Mouse (Mus musculus): ENCODE data around the gene Plpp7. TPM values are rescaled to one million over a fixed set of nuclear protein-coding genes. Genes with fewer than 3 reads are reported as not detected.

The Plpp7 gene
- polyA plus RNA-seq, 1 experiment from 2014 or later: 2.1 TPM

- H3K4me2 ChIP-seq (ENCODE audit: low read depth, low read length): no peak overlapping the region
- H3K27me3 ChIP-seq (ENCODE audit: control insufficient read depth, insufficient read depth, low read depth, low read length): peaks cover 26% of the 10 kb centered on the region
- 68% methylated on average over 4 of the region's 4 CpGs for WGBS (ENCODE audit: insufficient replicate concordance)
Observed at GRCm38 (mm10) chr2:32087606-32088005, 7.7 kb upstream of the Plpp7 start.

GRCm38 (mm10) chr2:32088372-32088981 is 6.9 kb upstream of the Plpp7 start:
- H3K9ac ChIP-seq (ENCODE audit: low read depth, low read length): no peak overlapping the region
- no peak overlapping the region for H3K4me3 ChIP-seq (ENCODE audit: low read depth, low read length)

More at GRCm38 (mm10) chr2:32087606-32088005, 7.7 kb upstream of the Plpp7 start:
- H3K9ac ChIP-seq (ENCODE audit: low read depth, low read length): no peak overlapping the region
- no peak overlapping the region for H3K4me3 ChIP-seq (ENCODE audit: low read depth, low read length)
- no peak for ATAC-seq (ENCODE audit: low read depth)
- H3K4me1 ChIP-seq (ENCODE audit: control insufficient read depth, low read depth, low read length): peaks cover 33% of the 10 kb centered on the region
- H3K27ac ChIP-seq (ENCODE audit: low read length): no peak overlapping the region
- no peaks in the 10 kb centered on the region for H3K36me3 ChIP-seq (ENCODE audit: control insufficient read depth, insufficient read depth)
- H3K9me3 ChIP-seq (replicated peaks; ENCODE audit: control insufficient read depth, low read length): no peaks in the 10 kb centered on the region

GRCm38 (mm10) chr2:32089606-32090005 is 5.7 kb upstream of the Plpp7 start:
- no peaks in the 10 kb centered on the region for H3K36me3 ChIP-seq (ENCODE audit: control insufficient read depth, insufficient read depth)
- H3K27me3 ChIP-seq (ENCODE audit: control insufficient read depth, insufficient read depth, low read depth, low read length): peaks cover 26% of the 10 kb centered on the region
- WGBS (ENCODE audit: insufficient replicate concordance): 47% methylated on average over 3 of the region's 3 CpGs
- peaks cover 36% of the 10 kb centered on the region for H3K4me1 ChIP-seq (ENCODE audit: control insufficient read depth, low read depth, low read length)
- no peak overlapping the region for H3K4me2 ChIP-seq (ENCODE audit: low read depth, low read length)
- ATAC-seq (ENCODE audit: low read depth): no peak
- H3K9me3 ChIP-seq (replicated peaks; ENCODE audit: control insufficient read depth, low read length): no peaks in the 10 kb centered on the region
- H3K4me3 ChIP-seq (ENCODE audit: low read depth, low read length): no peak overlapping the region
- H3K27ac ChIP-seq (ENCODE audit: low read length): no peak overlapping the region
- H3K9ac ChIP-seq (ENCODE audit: low read depth, low read length): no peak overlapping the region

More at GRCm38 (mm10) chr2:32088372-32088981, 6.9 kb upstream of the Plpp7 start:
- no peaks in the 10 kb centered on the region for H3K36me3 ChIP-seq (ENCODE audit: control insufficient read depth, insufficient read depth)
- H3K9me3 ChIP-seq (replicated peaks; ENCODE audit: control insufficient read depth, low read length): no peaks in the 10 kb centered on the region
- peaks cover 33% of the 10 kb centered on the region for H3K4me1 ChIP-seq (ENCODE audit: control insufficient read depth, low read depth, low read length)
- peaks cover 26% of the 10 kb centered on the region for H3K27me3 ChIP-seq (ENCODE audit: control insufficient read depth, insufficient read depth, low read depth, low read length)
- ATAC-seq (ENCODE audit: low read depth): no peak
- WGBS (ENCODE audit: insufficient replicate concordance): 10% methylated on average over 35 of the region's 35 CpGs
- H3K27ac ChIP-seq (ENCODE audit: low read length): no peak overlapping the region
- peak overlapping the region; percentile 35 for H3K4me2 ChIP-seq (ENCODE audit: low read depth, low read length)

DNA sequence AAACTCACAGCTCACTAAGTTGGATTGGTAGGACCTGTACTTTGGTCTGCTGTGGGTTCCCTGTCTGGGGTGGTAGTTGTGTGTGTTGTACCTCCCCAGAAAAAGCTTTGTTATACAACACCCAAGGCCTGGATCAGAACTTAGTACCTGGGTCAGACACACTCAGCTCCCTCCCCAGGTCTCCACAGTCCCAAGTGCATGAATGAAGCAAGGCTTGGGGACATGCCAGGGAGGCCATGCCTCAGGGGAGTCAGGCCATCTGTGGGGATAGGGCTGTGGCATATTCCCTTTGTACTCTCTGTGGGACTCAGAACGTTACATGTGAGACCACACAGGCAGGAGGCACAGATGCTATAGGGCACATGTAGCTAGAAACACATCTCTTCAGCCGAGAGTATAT is 5.2 kb upstream of the Plpp7 start:
- 68% methylated on average over 2 of the region's 2 CpGs for WGBS (ENCODE audit: insufficient replicate concordance)
- H3K9ac ChIP-seq (ENCODE audit: low read depth, low read length): no peak overlapping the region
- peaks cover 32% of the 10 kb centered on the region for H3K4me1 ChIP-seq (ENCODE audit: control insufficient read depth, low read depth, low read length)

GRCm38 (mm10) chr2:32091956-32092355 is 3.4 kb upstream of the Plpp7 start:
- Histone ChIP-seq H3K27me3 (ENCODE audit: control insufficient read depth, insufficient read depth, low read depth, low read length) (peaks cover 24% of the 10 kb centered on the region), H3K9me3 (replicated peaks; ENCODE audit: control insufficient read depth, low read length) (no peaks in the 10 kb centered on the region), H3K4me2 (ENCODE audit: low read depth, low read length) (no peak overlapping the region), H3K4me3 (ENCODE audit: low read depth, low read length) (no peak overlapping the region), H3K36me3 (ENCODE audit: control insufficient read depth, insufficient read depth) (no peaks in the 10 kb centered on the region), H3K4me1 (ENCODE audit: control insufficient read depth, low read depth, low read length) (peaks cover 28% of the 10 kb centered on the region), H3K27ac (ENCODE audit: low read length) (no peak overlapping the region), H3K9ac (ENCODE audit: low read depth, low read length) (no peak overlapping the region)
- no peak for ATAC-seq (ENCODE audit: low read depth)
- WGBS (ENCODE audit: insufficient replicate concordance): 56% methylated on average over 3 of the region's 3 CpGs

More for the DNA sequence above, 5.2 kb upstream of the Plpp7 start:
- Histone ChIP-seq H3K27me3 (ENCODE audit: control insufficient read depth, insufficient read depth, low read depth, low read length) (peaks cover 26% of the 10 kb centered on the region), H3K4me2 (ENCODE audit: low read depth, low read length) (no peak overlapping the region), H3K9me3 (replicated peaks; ENCODE audit: control insufficient read depth, low read length) (no peaks in the 10 kb centered on the region), H3K36me3 (ENCODE audit: control insufficient read depth, insufficient read depth) (no peaks in the 10 kb centered on the region), H3K27ac (ENCODE audit: low read length) (no peak overlapping the region), H3K4me3 (ENCODE audit: low read depth, low read length) (no peak overlapping the region)
- ATAC-seq (ENCODE audit: low read depth): no peak

DNA sequence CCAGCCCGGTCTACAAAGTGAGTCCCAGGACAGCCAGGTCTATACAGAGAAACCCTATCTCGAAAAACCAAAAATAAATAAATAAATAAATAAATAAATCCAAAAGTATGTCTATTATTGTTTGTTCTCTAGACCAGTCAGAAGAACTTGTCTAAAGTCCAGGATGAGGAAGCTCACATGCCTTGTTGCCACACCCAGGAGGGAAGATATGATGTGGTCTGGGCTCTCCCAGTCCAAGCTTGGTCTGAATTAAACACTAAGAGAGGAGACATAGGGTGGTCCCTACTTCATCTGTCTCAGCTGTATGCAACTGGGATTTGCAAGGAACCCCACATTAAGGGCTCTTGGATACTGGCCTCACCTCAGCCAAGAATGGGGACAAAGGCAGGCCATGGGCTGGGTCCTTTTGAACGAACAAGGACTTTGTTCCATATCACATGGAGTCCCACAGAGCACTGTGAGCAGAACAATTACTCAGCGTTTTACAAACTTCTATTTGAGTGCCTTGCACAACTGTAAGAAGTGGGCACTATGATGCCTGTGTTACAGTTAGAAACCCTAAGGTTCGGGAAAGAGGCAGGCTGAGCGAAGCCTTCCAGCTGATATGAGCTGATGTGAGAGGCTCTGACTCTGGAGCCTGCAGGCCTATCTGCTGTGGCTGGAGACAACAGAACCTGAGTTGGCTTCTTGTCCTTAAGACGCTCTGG is 1.2 kb upstream of the Plpp7 start:
- Histone ChIP-seq H3K36me3 (ENCODE audit: control insufficient read depth, insufficient read depth) (no peaks in the 10 kb centered on the region), H3K4me2 (ENCODE audit: low read depth, low read length) (no peak overlapping the region), H3K9me3 (replicated peaks; ENCODE audit: control insufficient read depth, low read length) (no peaks in the 10 kb centered on the region), H3K4me1 (ENCODE audit: control insufficient read depth, low read depth, low read length) (peaks cover 25% of the 10 kb centered on the region), H3K27ac (ENCODE audit: low read length) (no peak overlapping the region), H3K4me3 (ENCODE audit: low read depth, low read length) (no peak overlapping the region), H3K9ac (ENCODE audit: low read depth, low read length) (no peak overlapping the region), H3K27me3 (ENCODE audit: control insufficient read depth, insufficient read depth, low read depth, low read length) (peaks cover 2% of the 10 kb centered on the region)
- 56% methylated on average over 7 of the region's 7 CpGs for WGBS (ENCODE audit: insufficient replicate concordance)
- 0 out of 2 replicates have a peak, but pooled peaks have one; percentile 10 for ATAC-seq (ENCODE audit: low read depth)

- WGBS (ENCODE audit: insufficient replicate concordance): 79% methylated on average over 10 of the region's 10 CpGs
- peak overlapping the region; percentile 51 for H3K4me2 ChIP-seq (ENCODE audit: low read depth, low read length)
- no peak overlapping the region for H3K27ac ChIP-seq (ENCODE audit: low read length)
- no peak for ATAC-seq (ENCODE audit: low read depth)
- H3K9me3 ChIP-seq (replicated peaks; ENCODE audit: control insufficient read depth, low read length): no peaks in the 10 kb centered on the region
- no peaks in the 10 kb centered on the region for H3K36me3 ChIP-seq (ENCODE audit: control insufficient read depth, insufficient read depth)
- H3K4me1 ChIP-seq (ENCODE audit: control insufficient read depth, low read depth, low read length): peaks cover 25% of the 10 kb centered on the region
- H3K27me3 ChIP-seq (ENCODE audit: control insufficient read depth, insufficient read depth, low read depth, low read length): no peaks in the 10 kb centered on the region
- peak overlapping the region; percentile 31; the same call in 1 of the 2 replicates for H3K4me3 ChIP-seq (ENCODE audit: low read depth, low read length)
- peak overlapping the region; percentile 19; the same call in 1 of the 2 replicates for H3K9ac ChIP-seq (ENCODE audit: low read depth, low read length)
Observed at GRCm38 (mm10) chr2:32096122-32096420, 743 bp downstream of the Plpp7 start.

GRCm38 (mm10) chr2:32102944-32103343 is 7.6 kb downstream of the Plpp7 start:
- Histone ChIP-seq H3K9ac (ENCODE audit: low read depth, low read length) (no peak overlapping the region), H3K27me3 (ENCODE audit: control insufficient read depth, insufficient read depth, low read depth, low read length) (no peaks in the 10 kb centered on the region), H3K4me3 (ENCODE audit: low read depth, low read length) (no peak overlapping the region), H3K4me1 (ENCODE audit: control insufficient read depth, low read depth, low read length) (peaks cover 15% of the 10 kb centered on the region), H3K27ac (ENCODE audit: low read length) (no peak overlapping the region), H3K9me3 (replicated peaks; ENCODE audit: control insufficient read depth, low read length) (no peaks in the 10 kb centered on the region), H3K4me2 (ENCODE audit: low read depth, low read length) (no peak overlapping the region), H3K36me3 (ENCODE audit: control insufficient read depth, insufficient read depth) (no peaks in the 10 kb centered on the region)
- no peak for ATAC-seq (ENCODE audit: low read depth)
- 71% methylated on average over 5 of the region's 5 CpGs for WGBS (ENCODE audit: insufficient replicate concordance)

DNA sequence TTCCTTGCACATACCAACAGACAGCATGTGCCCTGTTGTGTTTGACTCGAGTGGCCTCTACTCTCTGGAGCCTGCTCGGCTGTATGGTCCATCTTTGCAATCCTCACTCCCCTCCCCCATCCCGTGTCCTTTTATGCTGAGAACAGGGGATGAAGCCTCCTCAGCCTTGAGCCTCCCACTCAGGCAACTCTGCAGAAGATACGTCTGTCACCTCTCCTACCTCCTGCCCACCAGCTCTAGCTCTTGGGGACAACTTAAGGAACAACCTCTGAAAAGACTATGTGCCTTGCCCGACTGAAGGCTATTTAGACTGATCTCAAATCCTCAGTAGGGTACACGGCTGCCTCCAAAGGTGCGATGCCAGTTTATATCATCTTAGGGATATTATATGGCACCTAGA is 8.2 kb downstream of the Plpp7 start:
- Histone ChIP-seq H3K27ac (ENCODE audit: low read length) (no peak overlapping the region), H3K36me3 (ENCODE audit: control insufficient read depth, insufficient read depth) (no peaks in the 10 kb centered on the region), H3K4me3 (ENCODE audit: low read depth, low read length) (no peak overlapping the region), H3K9ac (ENCODE audit: low read depth, low read length) (no peak overlapping the region), H3K9me3 (replicated peaks; ENCODE audit: control insufficient read depth, low read length) (no peaks in the 10 kb centered on the region), H3K4me2 (ENCODE audit: low read depth, low read length) (no peak overlapping the region), H3K27me3 (ENCODE audit: control insufficient read depth, insufficient read depth, low read depth, low read length) (no peaks in the 10 kb centered on the region), H3K4me1 (ENCODE audit: control insufficient read depth, low read depth, low read length) (peaks cover 15% of the 10 kb centered on the region)
- 72% methylated on average over 7 of the region's 7 CpGs for WGBS (ENCODE audit: insufficient replicate concordance)
- ATAC-seq (ENCODE audit: low read depth): no peak

All from liver, embryonic 16.5 days (tissue).